Mouse (Mus musculus) splenic B cell, adult 2 months (primary cell): Measurements from ENCODE around the gene Cfap298.

Source experiments
- DNase-seq: peaks from one replicate; pipeline ENCODE4 v3.0.0-alpha.2; 2011; ENCODE audit warnings: low read depth, low spot score
- H3K27me3 ChIP-seq: 2 replicates; pipeline ENCODE4 v1.6.1; 2012; ENCODE audit warnings: mild to moderate bottlenecking, low read length, moderate library complexity, mixed read lengths; ENCODE audit not compliant: control insufficient read depth, poor library complexity, insufficient read depth, severe bottlenecking
- H3K36me3 ChIP-seq: 2 replicates; pipeline ENCODE4 v1.6.1; 2012; ENCODE audit warnings: mild to moderate bottlenecking, low read length, moderate library complexity, mixed read lengths; ENCODE audit not compliant: control insufficient read depth, poor library complexity, insufficient read depth, severe bottlenecking

The Cfap298 gene

GRCm38 (mm10) chr16:90933534-90934176 is 1.3 kb downstream of the Cfap298 start:
- no peaks in the 10 kb centered on the region for H3K27me3 ChIP-seq
- DNase-seq, result no peak
- H3K36me3 ChIP-seq, result peaks cover 4% of the 10 kb centered on the region; the same call in 1 of the 2 replicates

DNA sequence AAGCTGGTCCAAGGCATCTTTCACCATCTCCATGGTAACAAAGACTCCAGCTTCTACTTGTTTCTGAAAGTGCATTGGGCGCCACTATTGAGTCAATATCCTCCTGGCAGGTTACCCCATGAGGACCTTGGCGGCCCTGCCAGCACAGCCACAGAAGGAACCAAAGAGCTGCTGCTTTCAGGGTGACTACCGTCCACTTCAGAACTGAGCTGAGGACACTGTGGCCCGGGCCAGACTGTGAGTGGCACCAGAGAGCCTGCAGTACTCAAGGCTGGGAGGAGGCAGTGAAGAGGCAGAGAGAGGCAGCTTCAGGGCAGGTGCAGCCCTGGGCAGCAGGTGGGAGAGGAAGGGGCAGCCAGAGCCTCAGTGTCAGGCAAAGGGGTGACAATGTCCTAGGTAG is 7.5 kb downstream of the Cfap298 start:
- H3K36me3 ChIP-seq, result no peaks in the 10 kb centered on the region
- no peak for DNase-seq
- H3K27me3 ChIP-seq, result no peaks in the 10 kb centered on the region

- peak; percentile 40 for DNase-seq
- no peaks in the 10 kb centered on the region for H3K36me3 ChIP-seq
- H3K27me3 ChIP-seq, result no peaks in the 10 kb centered on the region
Measured at GRCm38 (mm10) chr16:90925461-90925860, 9.5 kb downstream of the Cfap298 start.

DNA sequence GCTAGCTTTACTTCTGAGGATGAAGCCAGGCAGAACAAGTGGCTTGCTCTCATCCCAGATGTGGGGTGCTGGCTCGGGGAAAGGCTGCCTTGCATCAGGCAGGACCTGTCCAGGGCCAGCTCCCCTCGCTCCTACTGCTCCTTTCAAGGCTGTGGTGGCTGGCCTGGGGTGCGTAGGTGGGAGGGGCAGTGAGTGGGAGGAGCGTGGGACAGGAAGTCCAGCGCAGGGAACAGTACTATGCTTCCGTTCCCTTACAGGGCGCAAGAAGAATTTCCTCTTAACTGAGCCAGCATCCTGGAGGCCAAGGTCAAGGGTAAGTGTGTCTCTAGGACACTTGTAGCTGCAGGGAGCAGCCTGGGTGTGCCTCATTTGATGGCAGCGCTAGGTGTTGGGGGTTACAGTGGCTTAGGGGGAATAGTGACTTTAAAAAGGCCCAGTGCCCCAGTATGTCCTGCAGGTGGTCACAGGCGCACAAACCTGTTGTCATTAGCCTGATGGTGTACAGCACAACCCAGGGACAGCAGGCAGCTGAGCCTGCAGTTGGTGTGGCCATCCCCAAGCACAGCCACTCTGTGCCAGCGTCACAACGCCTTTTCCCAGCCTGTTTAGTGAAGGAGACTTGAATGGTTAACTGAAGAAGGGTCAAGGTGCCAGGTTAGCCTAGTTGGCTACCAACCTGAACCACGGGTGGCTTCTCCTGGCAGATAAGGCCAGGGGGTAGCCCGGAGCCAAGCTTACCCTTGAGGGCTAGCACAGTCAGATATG is 10.1 kb downstream of the Cfap298 start:
- DNase-seq, result no peak
- H3K36me3 ChIP-seq, result no peaks in the 10 kb centered on the region
- no peaks in the 10 kb centered on the region for H3K27me3 ChIP-seq

- DNase-seq, result no peak
- H3K27me3 ChIP-seq, result no peaks in the 10 kb centered on the region
- no peaks in the 10 kb centered on the region for H3K36me3 ChIP-seq
Measured at GRCm38 (mm10) chr16:90921471-90922159, 13.3 kb downstream of the Cfap298 start.

DNA sequence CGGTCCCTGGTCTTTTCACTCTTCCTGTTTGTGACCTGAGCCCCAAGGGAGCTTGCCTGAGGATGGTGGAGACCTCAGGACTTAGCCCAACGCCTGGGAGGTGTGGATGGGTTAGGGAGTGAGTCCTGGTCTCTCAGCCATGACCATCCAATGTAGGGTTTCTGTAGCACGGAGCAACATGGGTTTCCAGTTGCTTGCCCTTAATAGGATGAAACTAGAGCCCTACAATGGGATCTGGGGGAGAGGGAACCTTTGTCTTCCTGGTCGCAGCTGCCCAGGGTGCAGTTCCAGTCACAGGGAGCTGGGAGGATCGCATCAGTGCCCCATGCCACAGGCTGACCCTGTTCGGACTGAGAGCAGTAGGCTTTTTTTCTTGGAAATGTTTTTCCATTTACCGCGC is 17.8 kb downstream of the Cfap298 start:
- DNase-seq, result no peak
- Histone ChIP-seq H3K36me3 (no peaks in the 10 kb centered on the region), H3K27me3 (no peaks in the 10 kb centered on the region)

- no peaks in the 10 kb centered on the region for H3K27me3 ChIP-seq
- DNase-seq, result no peak
- H3K36me3 ChIP-seq, result no peaks in the 10 kb centered on the region
Measured at GRCm38 (mm10) chr16:90916040-90916481, 18.9 kb downstream of the Cfap298 start.

DNA sequence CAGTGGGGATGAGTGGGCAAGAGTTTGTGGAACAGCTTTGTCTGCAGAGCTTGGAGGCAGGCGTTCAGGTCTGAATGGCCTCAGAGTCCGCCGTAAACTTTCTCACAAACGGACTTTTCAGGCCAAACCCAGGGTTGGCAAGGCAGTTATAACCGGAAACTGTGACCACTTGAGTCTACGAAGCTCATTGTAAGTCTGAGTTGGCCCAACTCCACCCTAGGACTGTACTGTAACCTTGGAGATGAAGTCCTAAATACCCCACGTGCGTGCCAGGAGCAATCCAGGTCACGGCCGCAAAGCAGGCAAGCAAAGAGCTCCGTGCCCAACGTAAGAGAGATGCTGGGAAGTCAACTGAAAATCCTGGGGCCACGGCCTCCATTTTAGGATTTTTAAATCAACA is 23.1 kb downstream of the Cfap298 start:
- no peaks in the 10 kb centered on the region for H3K36me3 ChIP-seq
- DNase-seq, result no peak
- H3K27me3 ChIP-seq, result no peaks in the 10 kb centered on the region

DNA sequence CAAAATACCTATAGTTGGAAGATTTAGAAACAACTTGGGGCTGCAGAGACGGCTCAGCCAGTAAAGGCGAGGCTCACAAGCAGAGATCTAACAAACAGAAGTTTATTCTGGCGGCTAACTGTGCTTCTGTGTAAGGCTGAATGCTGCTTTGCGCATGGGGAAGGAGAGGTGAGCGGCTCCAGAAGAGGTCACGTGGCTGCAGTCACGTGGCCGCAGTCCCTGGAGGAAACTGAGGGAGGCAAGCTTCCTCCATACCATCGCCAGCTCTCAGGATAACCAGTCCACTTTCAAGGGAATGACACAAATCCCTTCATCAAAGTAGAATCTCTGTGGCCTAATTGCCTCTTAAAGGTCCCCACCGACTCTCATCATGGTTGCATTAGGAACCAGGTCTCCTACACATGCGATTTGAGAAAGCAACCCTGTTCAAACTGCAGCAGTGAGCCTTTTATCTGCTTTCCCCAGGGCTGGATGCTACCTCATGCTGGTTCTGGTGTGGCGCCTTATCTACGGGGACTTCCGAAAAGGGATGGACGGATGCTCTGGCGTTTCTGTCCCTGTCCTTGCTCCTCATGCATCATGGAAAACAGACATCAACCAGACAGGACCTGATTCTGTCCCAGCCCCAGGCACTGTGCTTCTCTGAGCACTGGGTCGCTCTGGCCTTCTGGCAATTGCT is 23.9 kb downstream of the Cfap298 start:
- Histone ChIP-seq H3K36me3 (no peaks in the 10 kb centered on the region), H3K27me3 (no peaks in the 10 kb centered on the region)
- no peak for DNase-seq

- DNase-seq, result no peak
Measured at GRCm38 (mm10) chr16:90907250-90907649, 27.7 kb downstream of the Cfap298 start.

DNA sequence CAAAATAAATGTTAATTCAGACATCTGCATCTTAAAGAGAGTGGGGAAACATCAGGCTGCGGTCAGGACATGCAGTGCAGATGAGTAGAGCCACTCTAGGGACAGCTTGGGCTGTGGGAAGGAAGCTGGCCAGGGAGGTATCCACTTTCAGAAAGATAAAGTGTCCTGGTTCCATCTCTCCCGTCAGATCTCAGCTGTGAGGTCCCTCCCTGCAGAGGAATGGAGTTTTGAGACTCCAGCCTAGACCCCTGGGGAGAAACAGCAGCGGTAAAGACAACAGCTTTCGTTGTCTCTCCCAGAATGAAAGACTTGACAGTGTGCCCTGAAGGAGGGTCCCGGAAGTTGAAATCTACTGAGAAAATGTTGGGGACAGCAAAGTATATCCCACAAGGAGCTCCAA is 31.6 kb downstream of the Cfap298 start:
- H3K27me3 ChIP-seq, result no peaks in the 10 kb centered on the region
- no peaks in the 10 kb centered on the region for H3K36me3 ChIP-seq
- DNase-seq, result no peak

More at GRCm38 (mm10) chr16:90907250-90907649, 27.7 kb downstream of the Cfap298 start:
- Histone ChIP-seq H3K36me3 (no peaks in the 10 kb centered on the region), H3K27me3 (no peaks in the 10 kb centered on the region)

- no peak for DNase-seq
- no peaks in the 10 kb centered on the region for H3K27me3 ChIP-seq
- H3K36me3 ChIP-seq, result no peaks in the 10 kb centered on the region
Measured at GRCm38 (mm10) chr16:90901364-90901763, 33.5 kb downstream of the Cfap298 start.

DNA sequence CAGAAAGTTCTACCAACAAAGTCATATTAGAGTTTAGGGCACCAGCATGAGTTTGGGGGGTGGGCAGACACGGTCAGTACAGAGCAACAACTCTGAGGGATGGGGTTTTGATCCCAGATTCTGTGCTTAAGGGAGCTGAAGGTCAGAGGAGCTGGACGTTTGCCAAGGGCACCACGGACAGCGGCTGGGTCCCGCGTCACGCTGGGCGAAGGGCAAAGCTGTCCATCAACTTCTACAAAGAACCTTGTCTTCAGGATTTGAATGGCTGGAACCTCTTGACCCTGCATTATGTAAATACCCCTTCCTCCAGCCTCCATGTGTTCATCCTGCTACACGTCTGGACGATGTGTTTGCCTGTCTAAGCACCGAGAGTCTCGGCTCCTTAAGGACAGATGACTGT is 35.4 kb downstream of the Cfap298 start:
- no peak for DNase-seq
- H3K36me3 ChIP-seq, result no peaks in the 10 kb centered on the region
- no peaks in the 10 kb centered on the region for H3K27me3 ChIP-seq

DNA sequence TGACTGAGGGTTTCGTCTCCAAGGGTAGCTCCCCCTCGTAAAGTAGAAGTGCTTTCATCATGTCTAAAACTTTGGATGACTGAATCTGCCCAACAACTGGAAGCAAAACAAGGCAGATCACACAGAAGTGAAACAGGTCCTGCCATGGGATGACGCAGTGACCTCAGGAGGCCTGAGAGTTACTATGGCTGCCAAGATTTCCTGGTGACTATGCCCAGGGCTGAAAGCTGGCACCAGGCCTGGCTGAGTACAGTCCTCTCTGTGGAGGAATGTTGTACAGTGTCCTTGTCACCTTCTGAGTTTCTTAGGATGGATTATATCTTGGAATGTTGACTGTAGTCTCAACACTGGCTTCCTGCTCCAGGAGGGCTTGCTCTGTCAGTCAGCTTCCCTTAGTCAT is 37.3 kb downstream of the Cfap298 start:
- Histone ChIP-seq H3K27me3 (no peaks in the 10 kb centered on the region), H3K36me3 (no peaks in the 10 kb centered on the region)
- DNase-seq, result no peak

- DNase-seq, result no peak
- Histone ChIP-seq H3K36me3 (no peaks in the 10 kb centered on the region), H3K27me3 (no peaks in the 10 kb centered on the region)
Measured at GRCm38 (mm10) chr16:90893792-90894191, 41.1 kb downstream of the Cfap298 start.
